Mouse (Mus musculus): ENCODE results near the gene Eef2k. TPM values are rescaled to one million over a fixed set of nuclear protein-coding genes. Genes with fewer than 3 reads are reported as not detected.
"Not testable (repeated sequence)": the region's sequence is repeated elsewhere in the genome, so short reads cannot be mapped to it uniquely, and the experiment has no call there.

The Eef2k gene
- total RNA-seq, 4 experiments from 2014 or later = 27.2 to 51.2 (median 40.8) TPM

GRCm38 (mm10) chr7:120941214-120941613 is 98.6 kb downstream of the Eef2k start:
- DNase-seq = no peak

- DNase-seq = no peak
Measured at GRCm38 (mm10) chr7:120942506-120942905, 99.9 kb downstream of the Eef2k start.

GRCm38 (mm10) chr7:120943936-120944509 is 101.4 kb downstream of the Eef2k start:
- DNase-seq = no peak

GRCm38 (mm10) chr7:120953591-120953990 is 111.0 kb downstream of the Eef2k start:
- not testable (repeated sequence) for DNase-seq

Other genes with a start within 250 kb of the Eef2k start
- gene Uqcrc2, start 207.7 kb upstream of the Eef2k start, total RNA-seq (2022) = 100 to 1,000 TPM; 220 to 332 (median 263) TPM
- not detected for gene Pdzd9, start 172.5 kb upstream of the Eef2k start, total RNA-seq (2022)
- 10 to 100 TPM; 43.3 to 54.1 (median 52.1) TPM for gene Mosmo, start 165.2 kb upstream of the Eef2k start, total RNA-seq (2022)
- gene Vwa3a, start 103.5 kb upstream of the Eef2k start, total RNA-seq (2022) = 1 to 10 TPM; 1.1 to 5.5 (median 3.3) TPM
- gene Gm5737, start 30.5 kb upstream of the Eef2k start, total RNA-seq (2022) = not detected
- gene Polr3e, start 74.9 kb downstream of the Eef2k start, total RNA-seq (2022) = 10 to 100 TPM; 23.6 to 34.6 (median 27.7) TPM
- 10 to 100 TPM in 1 of 4 experiments, 1 to 10 TPM in 3; 4.9 to 13.0 (median 7.0) TPM for gene Cdr2, start 139.5 kb downstream of the Eef2k start, total RNA-seq (2022)
- under 1 TPM in 2 of 4 experiments, not detected in 2; 0.15 to 0.49 TPM for gene Mfsd13b, start 139.7 kb downstream of the Eef2k start, total RNA-seq (2022)
- gene Mettl9, start 191.6 kb downstream of the Eef2k start, total RNA-seq (2022) = 100 to 1,000 TPM; 104 to 126 (median 113) TPM
- 1 to 10 TPM; 2.0 to 4.3 (median 3.8) TPM for gene Igsf6, start 231.7 kb downstream of the Eef2k start, total RNA-seq (2022)
- 1 to 10 TPM in 2 of 4 experiments, under 1 TPM in 2; 0.58 to 1.3 (median 1.0) TPM for gene Otoa, start 238.8 kb downstream of the Eef2k start, total RNA-seq (2022)